Mouse (Mus musculus): ENCODE measurements around the gene Ajap1.

The Ajap1 gene

GRCm38 (mm10) chr4:153442522-153442921, 40.1 kb downstream of the Ajap1 start:
- DNase-seq = no peak

GRCm38 (mm10) chr4:153439868-153440267, 42.7 kb downstream of the Ajap1 start:
- no peak for DNase-seq

GRCm38 (mm10) chr4:153439031-153439430, 43.6 kb downstream of the Ajap1 start:
- DNase-seq = no peak

GRCm38 (mm10) chr4:153437196-153437595, 45.4 kb downstream of the Ajap1 start:
- DNase-seq = no peak

- no peak for DNase-seq
Observed at GRCm38 (mm10) chr4:153435917-153436316, 46.7 kb downstream of the Ajap1 start.

- no peak for DNase-seq
Observed at GRCm38 (mm10) chr4:153429971-153430370, 52.6 kb downstream of the Ajap1 start.

- no peak for DNase-seq
Observed at GRCm38 (mm10) chr4:153425961-153426656, 56.5 kb downstream of the Ajap1 start.

GRCm38 (mm10) chr4:153424324-153424723, 58.3 kb downstream of the Ajap1 start:
- DNase-seq = no peak

- DNase-seq = peak; percentile 12
Observed at GRCm38 (mm10) chr4:153417926-153418325, 64.7 kb downstream of the Ajap1 start.

- no peak for DNase-seq
Observed at GRCm38 (mm10) chr4:153417164-153417896, 65.3 kb downstream of the Ajap1 start.

GRCm38 (mm10) chr4:153416111-153416510, 66.5 kb downstream of the Ajap1 start:
- no peak for DNase-seq

- peak; percentile 22 for DNase-seq
Observed at GRCm38 (mm10) chr4:153398421-153398820, 84.2 kb downstream of the Ajap1 start.

GRCm38 (mm10) chr4:153387478-153387877, 95.1 kb downstream of the Ajap1 start:
- no peak for DNase-seq

GRCm38 (mm10) chr4:153381433-153381832, 101.2 kb downstream of the Ajap1 start:
- DNase-seq = no peak

GRCm38 (mm10) chr4:153380885-153381284, 101.7 kb downstream of the Ajap1 start:
- peak; percentile 25 for DNase-seq

- DNase-seq = peak; percentile 18
Observed at GRCm38 (mm10) chr4:153377981-153378380, 104.6 kb downstream of the Ajap1 start.

GRCm38 (mm10) chr4:153374233-153374632, 108.4 kb downstream of the Ajap1 start:
- no peak for DNase-seq

- no peak for DNase-seq
Observed at GRCm38 (mm10) chr4:153373125-153373524, 109.5 kb downstream of the Ajap1 start.

GRCm38 (mm10) chr4:153368620-153369159, 113.9 kb downstream of the Ajap1 start:
- no peak for DNase-seq

- peak; percentile 36 for DNase-seq
Observed at GRCm38 (mm10) chr4:153360868-153361545, 121.6 kb downstream of the Ajap1 start.

GRCm38 (mm10) chr4:153358243-153358550, 124.4 kb downstream of the Ajap1 start:
- no peak for DNase-seq

GRCm38 (mm10) chr4:153357539-153358242, 124.9 kb downstream of the Ajap1 start:
- no peak for DNase-seq

- no peak for DNase-seq
Observed at GRCm38 (mm10) chr4:153356236-153356635, 126.4 kb downstream of the Ajap1 start.
